Mouse (Mus musculus): ENCODE data around the gene Olfr1151. TPM values are rescaled to one million over a fixed set of nuclear protein-coding genes. Genes with fewer than 3 reads are reported as not detected.

Gene Olfr1151
- polyA plus RNA-seq (2015; fragmentation: Nextera tagmentation; extraction: Ambion mirVana) = not detected in 2 replicates

DNA sequence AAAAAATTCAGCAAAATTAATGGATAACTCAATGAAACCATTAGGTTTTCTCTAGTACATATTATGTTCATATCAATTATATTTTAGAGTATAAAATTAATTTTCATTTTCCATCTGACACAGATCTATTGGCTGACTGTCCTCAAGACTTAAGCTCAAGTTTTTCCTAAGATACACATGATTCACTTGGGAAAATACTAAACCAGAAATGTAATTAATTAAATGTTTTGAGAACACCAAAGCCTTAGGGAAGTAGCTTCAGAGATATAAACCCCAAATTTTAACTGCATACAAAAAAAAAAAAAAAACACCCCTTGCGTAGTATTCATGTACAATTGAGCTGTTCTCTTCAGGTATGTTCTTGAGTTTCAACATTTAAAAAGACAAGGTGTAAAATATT is at the start of gene Olfr1151:
Olfr1151 (plus strand) TSS at position 301 of the 400 bp plus-strand sequence.
- WGBS (ENCODE audit: insufficient replicate concordance) = 81% methylated on average over 1 of the region's 1 CpGs
- Histone ChIP-seq H3K9me3 (ENCODE audit: low read length) (no peaks in the 10 kb centered on the region), H3K27ac (ENCODE audit: low read depth) (no peak within 1 kb of the TSS), H3K4me3 (ENCODE audit: low read depth, low read length) (no peak within 1 kb of the TSS), H3K36me3 (replicated peaks; ENCODE audit: insufficient read depth, low read length) (no peaks in the 10 kb centered on the region), H3K4me1 (ENCODE audit: insufficient read depth) (no peaks in the 10 kb centered on the region), H3K4me2 (ENCODE audit: low read depth, low read length) (no peak within 1 kb of the TSS), H3K27me3 (ENCODE audit: insufficient read depth, low read length) (no peaks in the 10 kb centered on the region), H3K9ac (replicated peaks) (no peak within 1 kb of the TSS)
- ATAC-seq (no peak), DNase-seq (no peak)
- no peak for TF ChIP-seq EP300 (IDR thresholded peaks at IDR 0.05; ENCODE audit: low read depth)
- no peak for TF ChIP-seq CTCF (IDR thresholded peaks at IDR 0.05; ENCODE audit: low read depth)

DNA sequence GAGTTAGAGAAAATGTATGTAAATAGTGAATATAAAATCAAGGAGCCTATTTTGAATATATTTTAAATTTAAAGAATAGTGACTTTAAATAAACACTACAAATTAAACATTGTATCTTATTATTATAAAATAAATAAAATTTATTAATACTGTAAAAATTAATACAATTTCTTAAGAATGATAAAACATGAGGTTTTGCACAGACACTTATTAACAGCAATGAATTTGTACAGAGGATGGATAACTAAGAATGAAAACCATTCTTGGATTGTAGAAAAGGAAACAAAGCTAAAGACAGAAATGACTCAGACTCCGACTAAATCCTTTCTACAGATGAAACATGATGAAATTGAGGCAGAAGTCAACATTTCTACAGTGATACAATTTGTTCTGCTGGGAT is 46.1 kb upstream of the Olfr1151 start, which contains the start of gene Olfr1145:
Olfr1145 (plus strand) TSS at position 301 of the 400 bp plus-strand sequence.
- TF ChIP-seq EP300 (IDR thresholded peaks at IDR 0.05; ENCODE audit: low read depth) (no peak), CTCF (IDR thresholded peaks at IDR 0.05; ENCODE audit: low read depth) (no peak)
- 53% methylated on average over 1 of the region's 1 CpGs for WGBS (ENCODE audit: insufficient replicate concordance)

DNA sequence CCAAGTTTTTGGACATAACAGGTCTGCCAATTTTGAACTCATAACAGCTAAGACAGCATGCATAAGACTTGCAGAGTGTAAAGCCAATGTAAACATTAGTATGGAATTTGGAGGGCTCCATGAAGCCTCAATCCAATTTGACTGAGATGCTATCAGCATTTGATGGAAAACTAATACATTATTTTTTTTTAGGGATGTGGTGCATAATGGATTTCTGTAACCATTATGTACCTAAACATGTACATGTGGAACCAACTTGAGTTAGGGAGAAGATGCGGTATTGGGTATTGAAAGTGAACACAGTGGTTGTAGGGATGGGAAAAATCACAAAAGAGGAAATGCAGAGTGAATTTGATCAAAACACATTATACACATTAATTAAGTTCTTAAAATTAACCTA is 25.4 kb upstream of the Olfr1151 start, which contains the start of gene Olfr1148:
Olfr1148 (plus strand) TSS at position 301 of the 400 bp plus-strand sequence.
- Histone ChIP-seq H3K36me3 (replicated peaks; ENCODE audit: insufficient read depth, low read length) (no peaks in the 10 kb centered on the region), H3K9me3 (ENCODE audit: low read length) (no peaks in the 10 kb centered on the region), H3K27me3 (ENCODE audit: insufficient read depth, low read length) (no peaks in the 10 kb centered on the region), H3K4me1 (ENCODE audit: insufficient read depth) (no peaks in the 10 kb centered on the region), H3K4me3 (ENCODE audit: low read depth, low read length) (no peak within 1 kb of the TSS), H3K9ac (replicated peaks) (no peak within 1 kb of the TSS), H3K27ac (ENCODE audit: low read depth) (no peak within 1 kb of the TSS), H3K4me2 (ENCODE audit: low read depth, low read length) (no peak within 1 kb of the TSS)
- no peak for ATAC-seq
- no peak for DNase-seq
- TF ChIP-seq EP300 (IDR thresholded peaks at IDR 0.05; ENCODE audit: low read depth) = no peak
- TF ChIP-seq CTCF (IDR thresholded peaks at IDR 0.05; ENCODE audit: low read depth) = no peak
- 61% methylated on average over 1 of the region's 1 CpGs for WGBS (ENCODE audit: insufficient replicate concordance)

More for the DNA sequence above, 46.1 kb upstream of the Olfr1151 start, which contains the start of gene Olfr1145:
- Histone ChIP-seq H3K27me3 (ENCODE audit: insufficient read depth, low read length) (no peaks in the 10 kb centered on the region), H3K9me3 (ENCODE audit: low read length) (no peaks in the 10 kb centered on the region), H3K4me2 (ENCODE audit: low read depth, low read length) (no peak within 1 kb of the TSS), H3K9ac (replicated peaks) (no peak within 1 kb of the TSS), H3K4me3 (ENCODE audit: low read depth, low read length) (no peak within 1 kb of the TSS), H3K27ac (ENCODE audit: low read depth) (no peak within 1 kb of the TSS), H3K36me3 (replicated peaks; ENCODE audit: insufficient read depth, low read length) (no peaks in the 10 kb centered on the region), H3K4me1 (ENCODE audit: insufficient read depth) (no peaks in the 10 kb centered on the region)
- DNase-seq = no peak
- no peak for ATAC-seq

DNA sequence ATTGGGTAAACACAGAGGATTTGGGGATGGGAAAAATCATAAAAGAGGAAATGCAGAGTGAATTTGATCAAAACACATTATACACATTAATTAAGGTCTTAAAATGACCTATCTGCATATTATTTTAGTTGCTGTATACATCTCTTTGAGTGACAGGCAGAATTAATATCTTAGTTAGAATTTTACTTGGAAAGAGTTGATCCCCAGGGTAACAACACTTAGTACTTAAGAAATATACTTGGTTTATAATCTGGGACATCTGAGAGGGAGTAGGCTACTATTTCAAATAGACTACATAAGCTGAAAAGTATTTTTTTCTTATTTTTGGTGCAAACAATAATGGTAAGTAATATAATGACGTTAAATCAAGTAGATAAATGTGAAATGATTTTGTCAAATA is 12.0 kb upstream of the Olfr1151 start, which contains the start of gene Olfr1150-ps1:
Olfr1150-ps1 (plus strand) TSS at position 301 of the 400 bp plus-strand sequence.
- DNase-seq (no peak), ATAC-seq (no peak)
- H3K27me3 ChIP-seq (ENCODE audit: insufficient read depth, low read length) = no peaks in the 10 kb centered on the region
- H3K4me3 ChIP-seq (ENCODE audit: low read depth, low read length) = no peak within 1 kb of the TSS
- no peaks in the 10 kb centered on the region for H3K9me3 ChIP-seq (ENCODE audit: low read length)
- H3K27ac ChIP-seq (ENCODE audit: low read depth) = no peak within 1 kb of the TSS
- 64% methylated on average over 1 of the region's 1 CpGs for WGBS (ENCODE audit: insufficient replicate concordance)
- H3K36me3 ChIP-seq (replicated peaks; ENCODE audit: insufficient read depth, low read length) = no peaks in the 10 kb centered on the region
- no peak within 1 kb of the TSS for H3K4me2 ChIP-seq (ENCODE audit: low read depth, low read length)
- TF ChIP-seq CTCF (IDR thresholded peaks at IDR 0.05; ENCODE audit: low read depth) (no peak), EP300 (IDR thresholded peaks at IDR 0.05; ENCODE audit: low read depth) (no peak)
- H3K9ac ChIP-seq (replicated peaks) = no peak within 1 kb of the TSS
- no peaks in the 10 kb centered on the region for H3K4me1 ChIP-seq (ENCODE audit: insufficient read depth)

DNA sequence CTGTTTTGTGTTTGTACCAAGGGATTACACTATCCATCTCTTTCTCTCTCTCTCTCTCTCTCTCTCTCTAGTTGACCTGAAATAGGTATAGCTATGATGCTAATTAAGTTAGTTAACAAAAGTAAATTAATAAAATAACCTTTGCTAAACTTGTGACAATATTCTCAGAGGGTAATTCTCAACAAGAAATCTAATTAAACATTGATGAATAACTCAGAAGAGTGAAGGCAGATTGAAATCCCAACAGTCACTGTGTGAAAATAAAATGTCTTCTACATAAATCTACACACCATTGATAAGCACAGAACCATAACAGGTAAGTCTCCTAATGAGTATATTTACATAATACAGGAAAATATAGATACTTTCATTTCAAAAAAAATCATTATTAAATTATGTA is 10.5 kb downstream of the Olfr1151 start, which contains the start of gene Olfr1152:
Olfr1152 (plus strand) TSS at position 301 of the 400 bp plus-strand sequence.
- no peaks in the 10 kb centered on the region for H3K36me3 ChIP-seq (replicated peaks; ENCODE audit: insufficient read depth, low read length)
- H3K27me3 ChIP-seq (ENCODE audit: insufficient read depth, low read length) = no peaks in the 10 kb centered on the region
- H3K4me1 ChIP-seq (ENCODE audit: insufficient read depth) = no peaks in the 10 kb centered on the region
- no peak within 1 kb of the TSS for H3K27ac ChIP-seq (ENCODE audit: low read depth)
- no peak within 1 kb of the TSS for H3K9ac ChIP-seq (replicated peaks)
- TF ChIP-seq CTCF (IDR thresholded peaks at IDR 0.05; ENCODE audit: low read depth) (no peak), EP300 (IDR thresholded peaks at IDR 0.05; ENCODE audit: low read depth) (no peak)
- no peak within 1 kb of the TSS for H3K4me2 ChIP-seq (ENCODE audit: low read depth, low read length)
- H3K4me3 ChIP-seq (ENCODE audit: low read depth, low read length) = no peak within 1 kb of the TSS
- DNase-seq (no peak), ATAC-seq (no peak)
- H3K9me3 ChIP-seq (ENCODE audit: low read length) = no peaks in the 10 kb centered on the region

DNA sequence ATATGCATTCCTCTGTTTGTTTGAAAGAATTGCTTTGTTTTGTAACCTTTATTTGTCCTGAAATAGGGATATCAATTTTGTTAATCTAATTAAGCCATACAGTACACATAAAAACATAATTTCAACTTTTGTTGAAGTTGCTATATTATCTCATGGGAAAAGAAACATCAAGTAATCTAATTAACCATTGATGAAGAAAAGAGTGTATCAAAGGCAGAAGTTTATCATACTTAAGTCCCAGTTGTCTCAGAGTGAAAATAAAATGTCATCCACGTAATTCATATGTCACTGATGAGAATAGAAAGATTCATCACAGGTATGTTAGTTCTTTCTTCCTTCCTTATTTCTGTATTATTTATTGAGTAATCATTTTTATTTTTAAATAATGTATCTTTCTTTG is 39.0 kb downstream of the Olfr1151 start, which contains the start of gene Olfr1153:
Olfr1153 (plus strand) TSS at position 301 of the 400 bp plus-strand sequence.
- DNase-seq (no peak), ATAC-seq (no peak)
- no peaks in the 10 kb centered on the region for H3K27me3 ChIP-seq (ENCODE audit: insufficient read depth, low read length)
- H3K4me1 ChIP-seq (ENCODE audit: insufficient read depth) = no peaks in the 10 kb centered on the region
- no peaks in the 10 kb centered on the region for H3K9me3 ChIP-seq (ENCODE audit: low read length)
- H3K36me3 ChIP-seq (replicated peaks; ENCODE audit: insufficient read depth, low read length) = no peaks in the 10 kb centered on the region
- no peak within 1 kb of the TSS for H3K27ac ChIP-seq (ENCODE audit: low read depth)
- no peak within 1 kb of the TSS for H3K9ac ChIP-seq (replicated peaks)
- WGBS (ENCODE audit: insufficient replicate concordance) = 52% methylated on average over 1 of the region's 1 CpGs
- no peak within 1 kb of the TSS for H3K4me2 ChIP-seq (ENCODE audit: low read depth, low read length)
- TF ChIP-seq EP300 (IDR thresholded peaks at IDR 0.05; ENCODE audit: low read depth) (no peak), CTCF (IDR thresholded peaks at IDR 0.05; ENCODE audit: low read depth) (no peak)
- no peak within 1 kb of the TSS for H3K4me3 ChIP-seq (ENCODE audit: low read depth, low read length)

All from liver, postnatal 0 days (tissue).